Mouse (Mus musculus) urinary bladder, adult 2 months (tissue): ENCODE data around the gene Clip2. TPM values are rescaled to one million over a fixed set of nuclear protein-coding genes. Genes with fewer than 3 reads are reported as not detected.
"Not testable (repeated sequence)": the region's sequence is repeated elsewhere in the genome, so short reads cannot be mapped to it uniquely, and the experiment has no call there.

Source experiments
- DNase-seq: peaks from one replicate; pipeline ENCODE4 v3.0.0; 2022; ENCODE audit warnings: low spot score
- polyA plus RNA-seq: library from polyadenylated mRNA; depleted of rRNA; stranded (reverse); fragments of >200 nt; gene quantifications from 2 replicates; pipeline ENCODE4 v1.2.3, GENCODE M21; 2012; rRNA removed

Clip2 gene
- polyA plus RNA-seq, 1 experiment, result 11.1 TPM

DNA sequence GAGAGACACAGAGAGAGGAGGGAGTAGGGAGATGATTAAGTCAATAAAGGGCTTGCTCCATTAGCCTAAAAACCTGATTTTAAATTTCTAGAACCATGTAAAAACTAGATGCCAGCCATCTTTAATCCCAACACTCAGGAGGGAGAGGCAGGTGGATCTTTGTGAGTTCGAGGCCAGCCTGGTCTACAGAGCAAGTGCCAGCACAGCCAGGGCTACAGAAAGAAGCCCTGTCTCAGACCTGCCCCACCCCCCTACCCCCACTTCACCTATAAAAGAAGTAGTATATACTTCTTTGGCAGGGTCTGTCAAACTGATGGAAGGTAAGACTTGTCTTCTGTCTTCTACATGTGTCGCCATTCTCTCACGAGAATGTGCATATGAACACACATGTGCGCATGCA is 91.7 kb downstream of the Clip2 start:
- no peak for DNase-seq

DNA sequence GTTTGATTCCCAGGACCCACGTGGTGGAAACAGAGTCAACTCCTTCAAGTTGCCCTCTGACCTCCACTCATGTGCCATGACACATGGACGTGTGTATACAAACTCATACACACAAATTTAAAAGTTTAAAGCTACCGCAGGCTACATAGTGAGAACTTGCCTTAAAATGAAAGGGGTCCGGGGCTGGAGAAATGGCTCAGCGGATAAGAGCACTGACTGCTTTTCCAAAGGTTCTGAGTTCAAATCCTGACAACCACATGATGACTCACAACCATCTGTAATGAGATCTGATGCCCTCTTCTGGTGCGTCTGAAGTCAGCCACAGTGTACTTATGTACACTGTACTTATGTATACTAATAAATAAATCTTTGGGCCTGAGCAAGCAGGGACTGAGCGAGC is 93.1 kb downstream of the Clip2 start:
- DNase-seq, result no peak

DNA sequence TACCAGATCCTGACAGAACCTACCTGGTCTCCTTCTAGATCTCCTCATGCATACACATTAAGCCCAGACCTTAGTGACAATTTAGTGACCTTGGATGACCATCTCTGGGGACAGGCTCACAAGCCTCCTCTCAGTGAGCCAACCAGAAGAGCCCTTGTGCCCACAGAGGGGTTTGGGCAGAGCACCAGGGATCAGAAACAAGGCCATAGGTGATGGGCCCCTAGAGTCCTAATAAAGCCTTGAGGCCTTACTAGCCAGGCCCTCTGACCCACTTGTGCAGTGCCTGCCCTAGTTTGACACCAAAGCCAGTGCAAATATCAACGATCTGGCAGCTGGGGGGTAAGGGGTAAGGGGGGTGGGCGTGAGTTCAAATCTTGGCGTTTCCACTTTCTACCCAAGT is 93.8 kb downstream of the Clip2 start:
- DNase-seq, result no peak

DNA sequence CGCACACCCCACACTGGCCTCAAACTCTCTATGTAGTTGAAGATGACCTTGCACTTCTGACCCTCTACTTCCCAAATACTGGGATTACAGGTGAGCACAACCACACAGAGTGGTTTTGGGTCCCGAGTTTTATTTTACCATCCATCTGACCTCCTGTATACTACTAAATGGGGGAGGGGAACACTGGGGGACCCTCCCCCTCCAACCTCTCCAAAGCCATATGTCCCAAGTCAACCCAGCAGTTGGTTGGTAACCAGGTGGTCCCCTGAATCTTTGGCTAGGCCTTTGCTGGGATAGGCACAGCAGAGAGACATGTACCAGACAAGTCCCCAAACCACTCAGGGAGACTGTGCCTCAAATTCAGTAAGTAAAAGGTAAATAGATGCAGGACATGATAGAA is 94.9 kb downstream of the Clip2 start:
- DNase-seq, result no peak

DNA sequence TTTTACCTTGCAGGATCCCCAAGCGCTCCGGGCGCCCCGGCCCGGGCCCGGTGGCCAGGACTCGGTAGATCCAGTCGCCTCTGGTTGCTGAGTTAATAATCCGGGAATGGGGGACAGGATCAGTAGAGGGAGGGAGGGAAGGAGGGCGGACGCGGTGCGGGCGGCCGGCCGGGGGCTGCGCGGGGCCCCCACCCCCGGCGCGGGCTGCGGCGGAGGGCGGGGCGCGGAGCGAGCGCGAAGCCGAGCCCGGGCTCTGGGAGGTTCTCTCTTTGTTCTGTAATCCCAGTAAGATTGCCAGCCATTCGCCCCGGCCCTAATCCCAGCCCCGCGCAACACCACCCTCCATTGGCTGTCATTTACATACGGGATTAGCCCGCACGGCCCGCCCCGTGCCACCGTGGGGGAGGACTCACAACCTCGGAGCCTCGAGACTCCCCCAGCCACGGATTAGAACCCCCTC is 95.7 kb downstream of the Clip2 start, which contains the start of gene Gtf2ird1:
Gene Gtf2ird1 (minus strand): TSS at position 214 of the 460 bp plus-strand sequence.
- DNase-seq, result peak; percentile 59

DNA sequence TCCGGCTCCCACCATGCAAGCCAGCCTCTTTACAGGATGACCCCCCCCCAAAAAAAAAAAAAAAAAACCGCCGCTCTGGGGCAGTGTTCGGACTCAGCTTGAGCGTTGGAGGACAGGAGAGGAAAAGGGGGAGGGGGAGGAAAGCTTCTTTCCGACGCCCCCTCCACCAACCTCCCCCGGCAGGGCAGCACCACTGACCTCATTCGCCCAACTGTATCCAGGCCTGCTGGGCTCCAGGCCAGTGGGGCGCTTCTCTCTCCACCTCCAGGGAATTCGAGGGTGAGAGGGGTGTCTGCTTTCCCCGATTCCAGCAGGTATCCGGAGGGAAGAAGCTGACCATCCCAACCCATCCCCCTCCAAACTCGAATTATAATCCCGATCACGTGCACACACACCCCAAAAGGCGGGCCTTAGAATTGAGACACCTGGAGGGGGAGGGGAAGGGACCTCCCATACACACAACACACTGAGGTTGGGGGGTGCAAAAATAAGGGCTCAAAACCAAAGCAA is 96.3 kb downstream of the Clip2 start:
- peak; percentile 48 for DNase-seq

DNA sequence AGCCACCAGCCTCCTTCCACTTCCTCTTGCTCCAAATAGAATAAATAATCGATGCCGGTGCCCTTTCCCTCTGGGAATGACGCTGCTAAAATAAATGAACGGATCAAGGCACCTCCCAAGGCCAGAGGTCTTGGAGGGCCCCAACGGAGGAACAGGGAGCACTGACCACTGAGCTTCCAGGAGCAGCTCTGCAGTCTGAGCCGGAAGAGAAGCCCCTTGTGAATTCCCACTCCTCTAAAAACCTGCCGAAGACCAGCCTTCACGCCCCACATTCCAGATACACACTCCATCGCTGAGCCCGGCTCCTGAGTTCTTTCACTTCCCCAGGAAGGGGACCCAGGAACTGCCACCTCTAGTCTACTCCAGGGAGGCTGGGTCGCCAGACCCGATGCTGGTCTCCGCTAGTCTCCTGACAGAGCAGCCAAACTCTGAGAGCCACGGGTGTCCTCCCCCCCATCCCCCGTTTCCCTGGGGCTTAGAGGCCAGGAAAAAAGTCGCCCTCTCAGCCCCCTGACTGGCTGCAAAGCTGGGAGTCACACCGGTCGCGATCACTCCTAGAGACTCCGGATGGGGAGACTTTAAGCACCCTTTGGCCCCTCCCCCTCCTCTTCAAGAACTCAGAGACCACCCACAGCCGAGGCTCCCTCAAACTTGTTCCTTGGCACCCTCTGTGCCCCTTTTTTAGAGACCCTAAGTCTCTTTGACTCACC is 96.9 kb downstream of the Clip2 start:
- DNase-seq, result no peak

DNA sequence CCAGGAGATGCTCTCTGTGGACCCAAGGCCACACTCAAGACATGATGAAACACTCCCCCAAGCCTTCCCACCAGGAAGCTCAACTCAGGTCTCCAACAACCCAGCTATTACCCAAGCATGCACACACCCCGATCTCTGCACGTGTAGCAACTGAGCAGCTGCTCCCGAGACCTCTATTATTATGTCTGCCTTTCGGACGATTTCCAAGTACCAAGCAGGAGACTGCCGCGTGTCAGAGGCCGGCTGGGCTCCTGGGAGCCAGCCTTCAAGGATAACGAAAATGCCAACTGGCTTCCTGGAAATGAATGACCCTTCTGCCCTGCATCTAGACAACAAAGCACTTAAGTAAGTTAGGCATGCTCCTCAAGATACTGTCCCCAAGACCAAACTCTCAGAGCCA is 97.8 kb downstream of the Clip2 start:
- no peak for DNase-seq

DNA sequence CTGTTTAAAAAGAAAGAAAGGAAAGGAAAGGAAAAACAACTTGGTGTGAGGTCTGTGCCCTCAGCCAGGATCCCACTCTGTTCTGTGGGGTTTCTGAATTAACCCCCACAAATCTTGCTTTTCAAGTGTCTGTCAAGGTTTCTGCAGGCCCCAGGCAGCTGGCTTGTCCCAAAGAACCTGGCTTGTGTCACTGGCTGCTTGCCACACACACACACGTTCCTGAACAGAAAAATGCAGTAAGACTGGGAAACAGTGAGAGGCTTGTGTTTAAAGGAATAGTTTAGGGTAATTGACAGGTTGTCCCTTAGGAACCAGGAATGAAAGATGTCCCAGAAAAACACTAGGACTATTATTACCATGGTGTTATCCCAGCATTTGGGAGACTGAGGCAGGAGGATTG is 98.7 kb downstream of the Clip2 start:
- DNase-seq, result no peak

DNA sequence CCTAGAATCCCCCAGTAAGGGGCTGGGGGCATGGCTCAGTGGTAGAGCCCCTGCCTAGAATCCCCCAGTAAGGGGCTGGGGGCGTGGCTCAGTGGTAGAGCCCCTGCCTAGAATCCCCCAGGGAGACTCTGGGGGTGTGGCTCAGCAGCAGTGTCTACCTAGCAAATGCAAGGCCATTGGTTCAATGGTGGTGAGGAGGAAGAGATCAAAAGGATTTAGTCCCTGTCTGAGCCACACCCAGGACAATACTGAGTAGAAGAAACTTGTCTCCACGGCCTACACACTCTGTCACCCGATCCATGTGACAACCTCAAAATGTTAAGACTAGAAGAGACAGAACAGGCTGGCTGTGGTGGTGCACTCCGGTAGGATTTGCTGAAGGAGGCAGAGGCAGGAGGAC is 105.5 kb downstream of the Clip2 start:
- not testable (repeated sequence) for DNase-seq

DNA sequence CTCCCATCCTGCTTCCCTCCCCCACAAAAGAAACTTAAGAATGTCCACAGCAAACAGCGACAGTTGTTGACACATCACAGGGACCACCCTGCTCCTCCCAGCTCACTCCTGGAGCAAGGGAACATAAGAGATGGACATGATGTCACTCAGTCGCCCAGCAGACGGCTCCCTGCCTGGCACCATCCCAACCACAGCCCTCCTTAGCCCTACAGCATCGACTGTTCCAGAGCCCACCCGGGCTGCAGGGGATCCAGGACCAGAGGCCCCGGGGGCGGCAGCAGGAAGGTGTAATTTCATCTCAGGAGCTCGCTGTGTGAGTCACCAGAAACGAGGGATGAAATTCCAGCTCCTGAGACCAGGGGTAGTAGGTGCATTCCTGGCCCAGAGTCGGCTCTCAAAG is 106.3 kb downstream of the Clip2 start:
- no peak for DNase-seq

DNA sequence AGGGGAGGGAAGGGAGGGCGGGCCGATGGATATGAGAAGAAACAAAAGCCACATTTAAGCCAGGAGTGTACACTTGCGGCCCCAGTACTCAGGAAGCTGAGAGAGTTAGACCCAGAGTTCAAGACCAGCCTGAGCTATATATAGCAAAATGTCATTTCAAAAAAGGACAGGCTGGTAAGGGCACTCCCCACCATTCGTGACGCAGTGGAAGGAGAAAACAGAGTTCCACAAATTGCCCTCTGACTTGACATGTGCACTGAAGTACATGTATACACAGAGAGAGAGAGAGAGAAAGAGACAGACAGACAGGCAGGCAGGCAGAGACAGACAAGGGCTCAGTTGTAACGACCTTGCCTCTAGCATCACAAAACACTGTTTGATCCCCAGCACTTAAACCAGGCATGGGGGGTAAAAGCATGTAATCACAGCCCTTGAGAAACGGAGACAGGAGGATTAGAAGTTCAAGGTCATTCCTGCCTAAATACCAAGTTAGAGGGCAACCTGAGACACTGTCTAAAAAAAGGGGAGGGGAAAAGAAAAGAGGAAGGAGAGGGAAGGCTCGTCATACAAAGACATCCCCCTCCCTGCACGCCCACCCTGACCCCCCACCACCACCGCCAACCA is 106.9 kb downstream of the Clip2 start:
- DNase-seq, result no peak

DNA sequence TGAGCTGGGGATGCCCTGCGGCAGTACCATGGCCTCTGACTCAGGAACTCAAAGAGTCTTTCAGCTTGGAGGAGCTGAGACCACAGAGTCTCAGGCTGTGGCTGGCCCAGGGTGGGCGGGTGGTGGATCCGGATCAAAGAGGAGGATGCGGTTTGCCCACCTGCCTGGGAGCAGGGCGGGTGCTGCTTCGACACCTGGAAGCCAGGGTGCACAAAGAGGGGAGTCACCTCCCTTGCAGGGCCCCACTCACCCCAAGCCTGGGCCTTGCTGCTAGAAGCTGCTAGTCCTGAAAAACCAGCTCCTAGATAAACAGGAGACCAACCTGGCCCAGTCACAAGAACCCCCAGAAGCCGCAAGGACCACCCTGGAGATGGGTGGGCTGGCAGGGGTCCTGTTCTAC is 107.8 kb downstream of the Clip2 start:
- no peak for DNase-seq

DNA sequence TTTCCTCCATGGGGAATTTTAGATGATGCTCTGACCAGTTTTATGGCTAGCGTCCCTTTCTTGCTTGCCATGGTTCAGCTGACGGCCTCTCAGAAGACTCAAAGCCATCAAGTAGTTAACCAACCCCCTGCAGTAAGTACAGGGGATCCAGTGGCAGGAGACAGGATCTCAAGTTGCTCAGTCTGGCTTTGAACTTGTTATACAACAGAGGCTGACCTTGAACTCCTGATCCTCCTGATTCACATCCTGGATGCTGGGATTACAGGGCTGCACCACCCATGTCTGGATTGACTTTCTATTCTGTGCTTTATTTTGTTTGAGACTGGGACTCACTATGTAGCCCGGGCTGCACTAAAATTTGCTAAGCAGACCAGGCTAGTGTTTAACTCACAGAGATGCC is 110.2 kb downstream of the Clip2 start:
- DNase-seq, result no peak

DNA sequence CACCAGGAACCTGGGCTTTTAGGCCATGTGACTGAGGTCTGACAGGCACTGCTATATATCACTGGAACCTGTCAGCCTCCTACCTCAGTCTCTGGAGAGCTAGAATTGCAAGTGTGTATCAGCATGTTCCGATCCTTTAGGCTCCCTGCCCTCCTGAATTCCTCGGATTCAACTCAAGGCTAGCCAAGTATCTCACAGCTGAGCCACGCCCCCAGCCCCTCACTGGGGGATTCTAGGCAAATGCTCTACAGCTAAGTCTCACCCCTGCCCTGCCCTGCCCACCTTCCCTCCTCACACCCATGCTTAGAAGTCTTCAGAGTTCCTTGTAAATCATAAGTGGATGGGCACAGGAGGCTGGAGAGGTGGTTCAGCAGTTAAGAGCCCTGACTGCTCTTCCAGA is 111.1 kb downstream of the Clip2 start:
- no peak for DNase-seq

DNA sequence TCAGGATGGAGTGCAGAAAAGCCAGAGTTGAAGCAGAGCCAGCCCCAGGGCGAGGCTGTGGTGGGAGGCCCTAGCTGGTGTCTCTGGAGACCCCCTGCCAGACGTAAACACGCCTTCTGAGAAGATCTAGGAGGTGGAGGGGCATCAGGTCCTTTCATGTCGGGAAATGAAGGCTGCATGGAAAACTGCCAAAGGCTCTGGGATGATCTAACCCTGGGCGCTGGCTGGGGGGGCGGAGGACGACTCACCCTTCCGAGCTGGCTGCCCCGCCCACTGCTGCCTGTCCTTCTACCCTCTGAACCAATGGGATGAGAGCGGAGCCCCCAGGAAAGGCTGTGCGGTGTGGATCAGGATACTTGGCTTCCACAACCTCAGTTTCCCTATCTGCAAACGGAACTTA is 112.1 kb downstream of the Clip2 start:
- DNase-seq, result no peak

DNA sequence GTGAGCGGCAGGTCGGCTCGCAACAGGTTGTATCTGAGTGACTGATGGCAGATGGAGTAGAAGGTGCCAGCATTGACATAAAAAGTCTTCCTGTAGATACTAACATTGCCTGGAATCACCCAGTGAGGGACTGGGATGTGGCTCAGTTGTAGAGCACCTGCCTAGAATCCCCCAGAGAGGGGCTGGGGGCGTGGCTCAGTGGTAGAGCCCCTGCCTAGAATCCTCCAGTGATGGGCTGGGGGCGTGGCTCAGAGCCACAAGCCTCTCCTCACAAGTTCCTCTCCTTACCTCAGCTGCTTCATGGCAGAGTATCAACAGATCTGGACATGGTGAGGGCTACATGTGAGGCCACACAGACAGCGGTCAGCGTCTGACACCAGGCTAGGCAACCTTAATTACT is 112.8 kb downstream of the Clip2 start:
- DNase-seq, result no peak

Other genes with a start within 250 kb of the Clip2 start
- gene Gtf2i, start 237.7 kb downstream of the Clip2 start, polyA plus RNA-seq, result 152 and 161 TPM in 2 replicates
- gene Gtf2ird1, start 95.7 kb downstream of the Clip2 start, polyA plus RNA-seq, result 27.1 and 31.5 TPM in 2 replicates
- 0.09 and 0.10 TPM in 2 replicates for gene Syna, start 7.7 kb upstream of the Clip2 start, polyA plus RNA-seq
- 69.2 and 82.6 TPM in 2 replicates for gene Rfc2, start 28.9 kb upstream of the Clip2 start, polyA plus RNA-seq
- gene Lat2, start 62.6 kb upstream of the Clip2 start, polyA plus RNA-seq, result 6.9 TPM in 2 replicates
- gene Eif4h, start 87.1 kb upstream of the Clip2 start, polyA plus RNA-seq, result 221 and 232 TPM in 2 replicates
- 10.6 and 12.6 TPM in 2 replicates for gene Limk1, start 136.2 kb upstream of the Clip2 start, polyA plus RNA-seq
- 75.6 and 76.3 TPM in 2 replicates for gene Eln, start 194.9 kb upstream of the Clip2 start, polyA plus RNA-seq